Mouse (Mus musculus) mature B cell (primary cell): ENCODE measurements around the gene Lpcat3.
"Not testable (repeated sequence)": the region's sequence is repeated elsewhere in the genome, so short reads cannot be mapped to it uniquely, and the experiment has no call there.

Experiments used
- in situ Hi-C: fragments of 300-500 bp; cut with MboI; formaldehyde crosslinking; loops from 2 replicates; pipeline ENCODE4 v1.14.3; 2019

Lpcat3 gene

GRCm38 (mm10) chr6:124662477-124663423 is at the start of gene Lpcat3:
Gene Lpcat3, plus strand, starts transcription at chr6:124663027.
- in situ Hi-C loops = no loop called here

- in situ Hi-C loops = no loop called here
Observed at GRCm38 (mm10) chr6:124625612-124626011, 37.2 kb upstream of the Lpcat3 start.

- in situ Hi-C loops = not testable (repeated sequence)
Observed at GRCm38 (mm10) chr6:124626184-124626583, 36.6 kb upstream of the Lpcat3 start.

- in situ Hi-C loops = no loop called here
Observed at GRCm38 (mm10) chr6:124630763-124631162, 32.1 kb upstream of the Lpcat3 start.

GRCm38 (mm10) chr6:124635985-124636384 is 26.8 kb upstream of the Lpcat3 start, which contains the start of gene C1s2:
Gene C1s2, minus strand, starts transcription at chr6:124636085.
- in situ Hi-C loops = not testable (repeated sequence)

- in situ Hi-C loops = not testable (repeated sequence)
Observed at GRCm38 (mm10) chr6:124636858-124637460, 25.9 kb upstream of the Lpcat3 start.

GRCm38 (mm10) chr6:124640041-124640440 is 22.8 kb upstream of the Lpcat3 start:
- in situ Hi-C loops = no loop called here

GRCm38 (mm10) chr6:124640997-124641396 is 21.8 kb upstream of the Lpcat3 start:
- in situ Hi-C loops = no loop called here

- in situ Hi-C loops = no loop called here
Observed at GRCm38 (mm10) chr6:124646394-124646793, 16.4 kb upstream of the Lpcat3 start.

- in situ Hi-C loops = no loop called here
Observed at GRCm38 (mm10) chr6:124655893-124656292, 6.9 kb upstream of the Lpcat3 start.

GRCm38 (mm10) chr6:124658067-124658466 is 4.8 kb upstream of the Lpcat3 start:
- in situ Hi-C loops = no loop called here

- in situ Hi-C loops = no loop called here
Observed at GRCm38 (mm10) chr6:124661156-124661806, 1.5 kb upstream of the Lpcat3 start.

- in situ Hi-C loops = no loop called here
Observed at GRCm38 (mm10) chr6:124661995-124662394, 832 bp upstream of the Lpcat3 start.

- in situ Hi-C loops = no loop called here
Observed at GRCm38 (mm10) chr6:124663424-124663795, 583 bp downstream of the Lpcat3 start.

- in situ Hi-C loops = no loop called here
Observed at GRCm38 (mm10) chr6:124664256-124664655, 1.4 kb downstream of the Lpcat3 start.

- in situ Hi-C loops = no loop called here
Observed at GRCm38 (mm10) chr6:124665011-124665410, 2.2 kb downstream of the Lpcat3 start.

- in situ Hi-C loops = no loop called here
Observed at GRCm38 (mm10) chr6:124669234-124669859, 6.5 kb downstream of the Lpcat3 start.

- in situ Hi-C loops = no loop called here
Observed at GRCm38 (mm10) chr6:124670281-124670900, 7.6 kb downstream of the Lpcat3 start.

- in situ Hi-C loops = no loop called here
Observed at GRCm38 (mm10) chr6:124672100-124672499, 9.3 kb downstream of the Lpcat3 start.

GRCm38 (mm10) chr6:124673619-124674018 is 10.8 kb downstream of the Lpcat3 start:
- in situ Hi-C loops = no loop called here

GRCm38 (mm10) chr6:124674591-124674990 is 11.8 kb downstream of the Lpcat3 start:
- in situ Hi-C loops = no loop called here

GRCm38 (mm10) chr6:124676171-124676570 is 13.3 kb downstream of the Lpcat3 start:
- in situ Hi-C loops = no loop called here
